Mouse (Mus musculus) NIH3T3 (cell line): ENCODE results near the gene Fam129b.
A peak's percentile ranks its signal among the peaks of the same experiment; 100 is the strongest.

ENCODE experiments used
- DNase-seq: peaks from one replicate; pipeline ENCODE4 v3.0.0-alpha.2; 2012; ENCODE audit warnings: low read depth

Fam129b gene

DNA sequence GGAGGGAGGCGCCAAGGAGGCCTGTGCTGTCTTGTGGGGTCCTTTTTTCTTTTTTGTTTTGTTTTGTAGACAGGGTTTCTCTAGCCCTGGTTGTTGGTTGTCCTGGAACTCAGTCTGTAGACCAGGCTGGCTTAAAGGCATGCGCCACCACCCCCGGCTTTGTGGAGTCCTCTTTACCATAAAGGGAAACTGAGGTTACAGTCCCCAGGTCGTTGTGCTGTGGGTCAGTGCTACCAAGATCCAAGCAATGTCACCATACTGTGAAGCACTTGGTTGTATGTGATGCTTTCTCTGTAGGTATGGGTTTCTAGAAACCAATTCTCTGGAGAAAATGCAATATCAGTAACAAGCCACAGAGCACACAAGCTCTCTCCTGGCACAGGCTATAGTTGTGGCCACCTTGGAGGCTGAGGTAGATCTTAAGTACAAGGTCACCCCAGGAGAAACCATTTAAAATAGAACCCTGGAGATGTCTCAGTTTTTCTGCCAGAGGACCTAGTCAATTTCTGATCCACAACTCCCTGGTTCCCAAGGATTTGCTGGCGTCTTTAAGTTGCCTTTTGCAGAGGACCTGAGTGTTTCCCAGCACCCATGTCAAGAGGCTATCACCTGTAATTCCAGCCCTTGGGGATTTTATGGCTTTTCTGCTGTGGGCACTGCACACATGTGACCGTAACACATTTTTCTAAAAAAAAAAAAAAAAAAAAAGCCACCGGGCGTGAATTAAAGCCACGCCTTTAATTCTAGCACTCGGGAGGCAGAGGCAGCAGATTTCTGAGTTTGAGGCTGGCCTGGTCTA lies 88.9 kb downstream of the Fam129b start:
- DNase-seq = peak; percentile 17

- DNase-seq = peak; percentile 60
Measured at GRCm38 (mm10) chr2:32965511-32966183, 89.7 kb downstream of the Fam129b start.

DNA sequence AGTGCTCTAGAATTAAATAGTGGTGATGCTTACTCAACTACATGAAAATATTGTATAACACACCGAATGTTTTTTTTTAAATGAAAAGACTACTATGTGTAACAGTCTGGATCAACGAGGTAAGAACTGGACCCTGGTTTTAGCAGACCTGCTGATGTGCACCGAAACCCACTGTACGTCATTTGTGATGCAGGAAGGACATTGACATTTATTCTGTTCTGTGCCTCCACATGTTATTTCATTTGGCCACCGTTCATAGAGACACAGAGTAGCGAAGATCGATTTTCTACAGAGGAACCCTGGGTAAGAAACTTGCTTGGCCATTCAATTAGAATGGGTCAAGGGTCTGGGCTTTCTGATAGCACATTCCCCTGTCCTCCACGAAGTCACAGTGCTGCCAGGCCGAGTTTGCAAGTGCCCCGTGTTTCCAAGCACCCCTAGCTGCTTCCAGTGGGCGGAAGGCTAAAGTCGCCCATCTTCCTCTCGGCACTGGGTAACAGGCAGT lies 90.3 kb downstream of the Fam129b start:
- DNase-seq = no peak

DNA sequence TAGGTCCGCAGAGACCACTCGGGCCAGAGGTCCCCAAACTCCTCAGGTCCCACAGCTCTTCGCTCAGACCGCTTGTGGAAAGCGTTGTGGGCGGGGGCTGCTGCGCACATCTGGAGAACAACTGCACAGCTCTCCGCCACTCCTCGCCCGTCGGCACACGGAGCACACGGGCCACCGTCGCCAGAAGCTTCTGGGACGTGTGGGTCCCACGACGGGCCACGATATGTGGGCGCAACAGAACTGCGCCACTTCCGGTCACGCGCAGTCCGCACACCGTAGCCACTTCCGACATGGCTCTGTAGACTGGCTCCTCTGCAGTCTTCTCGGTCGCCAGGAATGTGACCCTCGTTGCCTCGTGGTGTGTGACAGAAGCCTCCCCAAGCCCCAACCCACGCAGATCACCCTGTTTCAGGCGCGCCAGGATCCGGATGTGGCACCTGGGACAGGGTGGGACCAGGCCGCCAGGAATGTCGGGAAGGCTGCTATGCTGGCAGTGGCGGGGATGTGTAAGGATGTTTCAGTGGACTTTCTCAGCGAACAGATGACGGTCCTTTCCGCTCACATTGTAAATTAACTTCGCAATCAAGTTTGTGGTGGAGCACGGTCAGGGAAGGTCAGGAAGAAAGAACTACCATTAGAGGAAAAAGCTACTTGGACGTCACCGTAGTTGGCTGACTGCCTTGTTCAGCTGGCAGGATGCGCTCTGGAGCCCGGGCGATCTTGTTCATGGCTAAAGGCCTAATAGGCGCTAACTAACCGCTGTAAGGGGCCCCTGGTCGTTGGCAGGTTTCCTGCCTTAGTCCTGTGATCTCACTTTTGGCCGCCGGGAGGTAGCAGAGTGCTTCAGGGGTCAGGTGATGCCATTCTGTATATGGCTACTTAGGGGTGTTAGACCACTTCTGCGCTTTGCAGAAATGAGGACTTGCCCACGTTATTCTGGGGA lies 91.0 kb downstream of the Fam129b start:
- peak; percentile 94 for DNase-seq

GRCm38 (mm10) chr2:32968024-32968614 lies 92.2 kb downstream of the Fam129b start:
- DNase-seq = no peak

GRCm38 (mm10) chr2:32969326-32969725 lies 93.4 kb downstream of the Fam129b start:
- no peak for DNase-seq

DNA sequence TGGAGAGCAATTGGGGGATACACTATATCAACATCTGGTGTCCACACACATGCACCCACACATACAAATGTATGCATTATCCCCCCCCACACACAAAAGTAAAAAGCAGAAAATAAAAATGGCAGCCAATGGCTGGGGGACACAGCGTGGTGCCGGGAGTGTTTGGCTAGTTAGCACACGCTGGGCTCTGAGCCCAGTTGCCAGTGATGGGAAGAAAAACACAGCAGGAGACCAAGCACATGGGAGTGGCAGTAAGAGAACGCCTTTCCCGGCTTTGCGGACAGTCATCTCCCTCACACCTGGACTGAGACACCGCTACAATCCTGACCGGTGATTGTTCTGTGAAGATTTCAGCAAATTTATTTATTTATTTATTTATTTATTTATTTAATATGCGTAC lies 95.3 kb downstream of the Fam129b start:
- DNase-seq = no peak

GRCm38 (mm10) chr2:32974216-32974615 lies 98.3 kb downstream of the Fam129b start:
- no peak for DNase-seq
